Mouse (Mus musculus) limb, embryonic 10.5 days (tissue): ENCODE measurements around the gene Ints1. TPM values are rescaled to one million over a fixed set of nuclear protein-coding genes. Genes with fewer than 3 reads are reported as not detected.

Source experiments
- DNase-seq: peaks from one replicate; pipeline ENCODE4 v3.0.0-alpha.2; 2017; ENCODE audit warnings: low spot score
- H3K27ac ChIP-seq: fragments of 300-500 bp; sonication (generic); 2 replicates; pipeline ENCODE4 v1.5.1; 2016; ENCODE audit warnings: mild to moderate bottlenecking
- H3K27me3 ChIP-seq: fragments of 300-500 bp; sonication (generic); 2 replicates; pipeline ENCODE4 v1.6.1; 2016; ENCODE audit warnings: low read depth, mild to moderate bottlenecking; ENCODE audit not compliant: poor library complexity, severe bottlenecking
- H3K36me3 ChIP-seq: fragments of 300-500 bp; sonication (generic); 2 replicates; pipeline ENCODE4 v1.6.1; 2016; ENCODE audit warnings: mild to moderate bottlenecking, moderate library complexity
- H3K4me1 ChIP-seq: fragments of 300-500 bp; sonication (generic); 2 replicates; pipeline ENCODE4 v1.6.1; 2016
- H3K4me3 ChIP-seq: fragments of 300-500 bp; sonication (generic); 2 replicates; pipeline ENCODE4 v1.5.1; 2016; ENCODE audit warnings: mild to moderate bottlenecking, moderate library complexity
- H3K9me3 ChIP-seq: fragments of 300-500 bp; sonication (generic); replicated peaks from 2 replicates; pipeline ENCODE4 v1.6.1; 2016; ENCODE audit warnings: mild to moderate bottlenecking
- WGBS: fragments of 180-500 bp; shearing (Covaris S2); methylation state at CpG from one replicate; pipeline ENCODE4 v1.1.7; 2016; 5-methylcytosine and 5-hydroxymethylcytosine counted together
- microRNA-seq: library from miRNA; unstranded; fragments of <30 nt; microRNA quantifications from one replicate; pipeline ENCODE4, GENCODE M21; 2017
- polyA plus RNA-seq: library from polyadenylated mRNA; unstranded; fragments of >200 nt; fragmentation: Nextera tagmentation; extraction: Ambion mirVana; gene quantifications from 2 replicates; pipeline ENCODE4 v1.2.1, GENCODE M21; 2016

Ints1 gene
- polyA plus RNA-seq, 1 experiment from 2014 or later: 42.5 TPM

- Histone ChIP-seq H3K9me3 (no peaks in the 10 kb centered on the region), H3K27me3 (no peaks in the 10 kb centered on the region), H3K4me3 (no peak overlapping the region), H3K4me1 (peaks cover 22% of the 10 kb centered on the region), H3K36me3 (peaks cover 39% of the 10 kb centered on the region), H3K27ac (0 out of 2 replicates have a peak overlapping the region, but pooled peaks have one; percentile 43)
- WGBS: 91% methylated on average over 6 of the region's 6 CpGs
- DNase-seq: no peak
Observed at GRCm38 (mm10) chr5:139718540-139718939, 56.9 kb downstream of the Ints1 start.

- Histone ChIP-seq H3K4me1 (peaks cover 14% of the 10 kb centered on the region), H3K9me3 (no peaks in the 10 kb centered on the region), H3K36me3 (peaks cover 42% of the 10 kb centered on the region), H3K27me3 (no peaks in the 10 kb centered on the region), H3K27ac (no peak overlapping the region), H3K4me3 (no peak overlapping the region)
- peak; percentile 71 for DNase-seq
- WGBS: 95% methylated on average over 2 of the region's 2 CpGs
Observed at GRCm38 (mm10) chr5:139717723-139718122, 57.8 kb downstream of the Ints1 start.

- H3K4me1 ChIP-seq: no peaks in the 10 kb centered on the region
- no peak overlapping the region for H3K27ac ChIP-seq
- H3K4me3 ChIP-seq: no peak overlapping the region
- 90% methylated on average over 10 of the region's 10 CpGs for WGBS
- H3K27me3 ChIP-seq: no peaks in the 10 kb centered on the region
- no peak for DNase-seq
- peaks cover 62% of the 10 kb centered on the region for H3K36me3 ChIP-seq
- no peaks in the 10 kb centered on the region for H3K9me3 ChIP-seq
Observed at GRCm38 (mm10) chr5:139706496-139706895, 69.0 kb downstream of the Ints1 start.

- no peaks in the 10 kb centered on the region for H3K4me1 ChIP-seq
- 68% methylated on average over 2 of the region's 2 CpGs for WGBS
- DNase-seq: peak; percentile 46
Observed at GRCm38 (mm10) chr5:139702905-139703304, 72.6 kb downstream of the Ints1 start.

GRCm38 (mm10) chr5:139702236-139702635, 73.2 kb downstream of the Ints1 start:
- DNase-seq: no peak
- Histone ChIP-seq H3K4me3 (no peak overlapping the region), H3K27me3 (peaks cover 6% of the 10 kb centered on the region; the same call in 1 of the 2 replicates), H3K4me1 (no peaks in the 10 kb centered on the region), H3K9me3 (no peaks in the 10 kb centered on the region), H3K36me3 (peaks cover 20% of the 10 kb centered on the region), H3K27ac (no peak overlapping the region)
- 76% methylated on average over 10 of the region's 10 CpGs for WGBS

More at GRCm38 (mm10) chr5:139702905-139703304, 72.6 kb downstream of the Ints1 start:
- Histone ChIP-seq H3K4me3 (no peak overlapping the region), H3K9me3 (no peaks in the 10 kb centered on the region), H3K27me3 (no peaks in the 10 kb centered on the region), H3K36me3 (peaks cover 26% of the 10 kb centered on the region), H3K27ac (no peak overlapping the region)

Small RNA genes within 50 kb of the gene (microRNA-seq; reads per million reads assigned to microRNA genes)
- gene Mir7037: not detected

Other genes with a start within 250 kb of the Ints1 start
- gene Uncx, start 232.2 kb downstream of the Ints1 start, polyA plus RNA-seq: 0.50 and 1.1 TPM in 2 replicates
- gene Micall2, start 39.3 kb downstream of the Ints1 start, polyA plus RNA-seq: 8.9 and 9.0 TPM in 2 replicates
- 7.1 and 8.1 TPM in 2 replicates for gene Mafk, start 15.8 kb upstream of the Ints1 start, polyA plus RNA-seq
- 2.1 and 2.2 TPM in 2 replicates for gene Tmem184a, start 44.2 kb upstream of the Ints1 start, polyA plus RNA-seq
- gene Gm26938, start 50.7 kb upstream of the Ints1 start, polyA plus RNA-seq: not detected in 2 replicates
- 89.9 and 116 TPM in 2 replicates for gene Psmg3, start 51.2 kb upstream of the Ints1 start, polyA plus RNA-seq
- 0.10 and 0.18 TPM in 2 replicates for gene Elfn1, start 132.3 kb upstream of the Ints1 start, polyA plus RNA-seq